Mouse (Mus musculus) E14TG2a.4 (cell line): ENCODE results near the gene Rapgef3.

Experiments
- H3K27me3 ChIP-seq: 2 replicates; pipeline ENCODE4 v1.6.1; 2014; ENCODE audit warnings: low read length, control low read depth; ENCODE audit not compliant: insufficient read depth
- H3K36me3 ChIP-seq: 2 replicates; pipeline ENCODE4 v1.6.1; 2014; ENCODE audit warnings: low read length, control low read depth; ENCODE audit not compliant: insufficient read depth
- H3K4me1 ChIP-seq: replicated peaks from 2 replicates; pipeline ENCODE4 v1.6.1; 2014; ENCODE audit warnings: low read depth, low read length, control low read depth
- H3K4me3 ChIP-seq: replicated peaks from 2 replicates; pipeline ENCODE4 v1.5.1; 2014; ENCODE audit warnings: mild to moderate bottlenecking, low read length
- H3K9me3 ChIP-seq: 2 replicates; pipeline ENCODE4 v1.6.1; 2014; ENCODE audit warnings: low read length, control low read depth
- CTCF ChIP-seq: conservative IDR thresholded peaks from 2 replicates; pipeline ENCODE4 v1.5.1; 2014; ENCODE audit warnings: low read length
- NANOG ChIP-seq: IDR thresholded peaks from 2 replicates; pipeline ENCODE4 v1.6.1; 2014; ENCODE audit warnings: borderline replicate concordance, low read length, mixed read lengths
- POU5F1 ChIP-seq: IDR thresholded peaks from 2 replicates; pipeline ENCODE4 v1.6.1; 2014; ENCODE audit warnings: low read length, borderline replicate concordance

The Rapgef3 gene

DNA sequence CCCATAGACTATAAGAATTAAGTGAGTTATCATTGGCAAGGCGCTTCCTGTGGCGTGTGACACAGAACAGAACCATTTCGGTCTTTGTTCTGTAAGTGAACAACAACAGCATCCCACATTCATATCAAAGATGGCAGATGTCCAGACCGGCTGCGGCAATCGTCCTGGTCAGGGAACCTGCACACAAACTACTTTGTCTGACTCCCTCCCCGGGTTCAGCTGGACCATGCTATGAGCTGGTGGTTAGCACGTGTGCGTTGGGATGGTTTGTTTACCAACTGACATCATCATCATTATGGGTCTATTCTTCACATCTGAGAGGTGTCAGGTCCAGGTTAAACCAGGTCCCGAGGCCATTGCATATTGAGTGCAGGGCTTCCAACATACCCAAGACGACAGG is 39.4 kb downstream of the Rapgef3 start:
- TF ChIP-seq CTCF (no peak), NANOG (no peak), POU5F1 (no peak)

DNA sequence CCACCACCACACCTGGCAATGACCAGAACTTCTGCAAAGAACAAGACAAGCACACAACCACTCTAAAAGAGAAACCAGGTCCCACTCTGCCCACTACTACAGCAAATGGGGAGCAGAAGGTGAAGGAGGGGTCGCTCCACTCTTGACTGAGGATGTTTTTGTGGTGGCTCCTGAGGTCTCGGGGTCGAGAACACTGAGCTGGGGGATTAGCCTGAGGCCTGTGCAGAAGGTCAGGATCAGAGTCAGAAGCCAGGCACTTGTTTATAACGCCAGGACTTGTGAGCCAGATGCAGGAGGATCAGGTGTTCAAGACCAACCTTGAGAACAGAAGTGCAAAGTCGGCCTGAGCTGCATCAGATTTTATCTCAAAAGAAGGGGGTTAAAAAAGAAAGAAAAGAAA is 40.3 kb downstream of the Rapgef3 start:
- Histone ChIP-seq H3K4me1 (no peaks in the 10 kb centered on the region), H3K27me3 (no peaks in the 10 kb centered on the region; the same call in 1 of the 2 replicates), H3K4me3 (no peak overlapping the region), H3K36me3 (no peaks in the 10 kb centered on the region), H3K9me3 (peaks cover 45% of the 10 kb centered on the region)
- TF ChIP-seq NANOG (no peak), CTCF (no peak), POU5F1 (no peak)

More for the DNA sequence above, 39.4 kb downstream of the Rapgef3 start:
- H3K4me3 ChIP-seq, result no peak overlapping the region
- H3K36me3 ChIP-seq, result no peaks in the 10 kb centered on the region
- no peaks in the 10 kb centered on the region; the same call in 1 of the 2 replicates for H3K27me3 ChIP-seq
- peaks cover 46% of the 10 kb centered on the region for H3K9me3 ChIP-seq
- H3K4me1 ChIP-seq, result no peaks in the 10 kb centered on the region

DNA sequence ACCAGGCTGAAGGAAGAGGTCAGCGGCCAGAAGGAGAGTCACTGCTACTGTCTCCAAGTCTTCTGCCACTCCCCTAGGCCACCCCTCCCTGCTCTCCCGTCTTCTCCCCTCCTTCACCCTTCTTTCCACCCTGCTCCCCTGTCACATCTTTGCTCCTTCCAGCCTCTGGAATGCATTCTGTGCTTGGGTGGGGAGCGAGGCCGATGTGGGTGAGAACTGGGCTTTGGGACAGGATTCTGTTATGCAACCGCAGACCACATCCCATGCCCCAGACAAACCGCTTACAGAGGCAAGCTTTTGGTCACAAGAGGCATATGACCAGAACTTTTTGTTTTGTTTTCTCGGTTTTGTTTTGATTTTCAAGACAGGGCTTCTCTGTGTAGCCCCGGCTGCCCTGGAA is 40.7 kb downstream of the Rapgef3 start:
- H3K9me3 ChIP-seq, result peaks cover 45% of the 10 kb centered on the region
- no peak for TF ChIP-seq CTCF
- no peak for TF ChIP-seq NANOG
- H3K36me3 ChIP-seq, result no peaks in the 10 kb centered on the region
- no peaks in the 10 kb centered on the region; the same call in 1 of the 2 replicates for H3K27me3 ChIP-seq
- no peaks in the 10 kb centered on the region for H3K4me1 ChIP-seq
- H3K4me3 ChIP-seq, result no peak overlapping the region

DNA sequence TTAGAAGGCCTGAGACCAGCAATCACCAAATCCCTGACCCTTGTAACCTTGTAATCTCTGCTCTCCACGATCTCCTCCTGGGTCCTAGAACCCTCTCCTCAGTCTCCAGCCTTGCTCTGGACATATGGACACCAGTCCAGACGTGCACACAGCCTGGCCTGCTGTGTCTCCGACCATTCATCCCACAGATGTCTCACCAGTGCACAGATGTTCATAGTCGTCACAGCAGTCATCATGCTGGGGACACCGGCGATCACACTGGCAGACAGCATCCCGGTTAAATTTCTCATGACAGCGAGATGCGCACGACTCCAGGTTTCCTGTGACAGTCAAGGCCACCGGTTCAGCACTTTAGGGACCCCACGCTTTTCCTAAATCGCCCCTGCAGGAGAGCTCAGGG is 41.5 kb downstream of the Rapgef3 start:
- no peaks in the 10 kb centered on the region for H3K36me3 ChIP-seq
- H3K4me3 ChIP-seq, result no peak overlapping the region
- peaks cover 37% of the 10 kb centered on the region for H3K9me3 ChIP-seq
- TF ChIP-seq NANOG (no peak), POU5F1 (no peak), CTCF (no peak)
- H3K4me1 ChIP-seq, result no peaks in the 10 kb centered on the region
- no peaks in the 10 kb centered on the region; the same call in 1 of the 2 replicates for H3K27me3 ChIP-seq

DNA sequence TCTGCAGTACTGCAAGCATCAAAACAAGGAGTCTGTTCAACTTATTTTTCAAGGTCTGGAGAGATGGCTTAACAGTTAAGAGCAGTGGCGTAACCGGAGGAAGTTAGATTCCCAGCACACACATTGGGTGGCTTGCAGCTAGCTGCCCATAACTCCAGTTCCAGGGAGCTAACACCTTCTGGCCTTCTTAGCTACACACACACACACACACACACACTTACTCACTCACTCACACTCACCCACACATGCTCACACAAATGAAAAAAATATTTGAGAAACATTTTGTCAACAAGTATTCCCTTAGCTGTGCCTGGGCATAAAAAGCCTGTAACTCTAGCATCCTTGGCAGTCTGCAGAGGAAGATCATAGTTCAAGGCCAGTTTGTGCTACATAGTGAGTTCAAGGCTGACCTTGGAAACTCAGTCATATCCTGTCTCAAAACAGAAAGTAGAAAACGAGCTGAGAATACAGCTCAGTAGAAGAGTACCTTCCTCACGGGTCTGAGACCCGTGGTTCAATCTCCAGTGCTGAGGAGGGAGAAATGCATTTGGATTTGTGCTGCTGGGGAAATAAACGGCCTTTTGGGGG is 42.5 kb downstream of the Rapgef3 start:
- no peak overlapping the region for H3K4me3 ChIP-seq
- peaks cover 27% of the 10 kb centered on the region for H3K9me3 ChIP-seq
- TF ChIP-seq CTCF, result no peak
- TF ChIP-seq POU5F1, result no peak
- TF ChIP-seq NANOG, result no peak
- H3K4me1 ChIP-seq, result no peaks in the 10 kb centered on the region
- H3K36me3 ChIP-seq, result no peaks in the 10 kb centered on the region
- H3K27me3 ChIP-seq, result no peaks in the 10 kb centered on the region; the same call in 1 of the 2 replicates

DNA sequence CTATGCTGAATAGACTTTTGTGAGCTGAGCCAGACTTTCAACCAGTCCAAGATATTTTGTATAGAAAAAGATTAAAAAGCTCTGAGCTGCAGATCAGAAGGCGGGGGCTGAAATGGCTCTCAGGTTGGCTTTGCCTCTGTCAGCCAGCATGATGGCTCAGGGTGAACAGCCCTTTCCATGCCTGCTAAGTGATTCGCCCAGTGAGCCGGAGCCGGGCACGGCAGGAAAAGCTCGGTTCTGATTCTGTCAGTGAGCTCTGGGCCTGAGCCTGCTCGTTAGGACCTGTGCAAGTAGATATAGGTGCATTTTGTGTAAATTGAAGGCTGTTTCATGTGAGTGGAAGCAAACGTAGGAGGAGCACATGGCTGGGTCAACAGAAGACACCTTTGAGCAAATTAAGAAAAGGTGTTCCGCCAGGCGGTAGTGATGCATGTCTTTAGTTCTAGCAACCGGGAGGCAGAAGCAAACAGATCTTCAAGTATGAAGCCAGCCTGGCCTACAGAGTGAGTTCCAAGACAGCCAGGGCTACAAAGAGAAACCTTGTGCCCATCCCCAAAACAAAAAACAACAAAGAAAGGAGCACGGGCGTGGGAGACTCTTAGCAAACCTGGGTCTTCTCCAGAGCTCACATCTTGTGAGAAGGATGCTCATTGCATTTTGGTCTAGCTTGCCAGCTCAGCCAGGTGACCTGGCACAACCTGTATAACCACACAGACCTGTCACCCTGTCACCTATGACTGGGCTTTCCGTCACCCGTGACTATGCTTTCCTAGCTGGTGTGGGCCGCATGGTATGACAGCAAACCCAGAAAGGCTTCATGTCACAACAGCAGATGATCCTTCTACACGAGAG is 43.2 kb downstream of the Rapgef3 start:
- no peaks in the 10 kb centered on the region for H3K36me3 ChIP-seq
- no peaks in the 10 kb centered on the region; the same call in 1 of the 2 replicates for H3K27me3 ChIP-seq
- H3K4me1 ChIP-seq, result peaks cover 4% of the 10 kb centered on the region; the same call in 1 of the 2 replicates
- peaks cover 20% of the 10 kb centered on the region for H3K9me3 ChIP-seq
- no peak overlapping the region for H3K4me3 ChIP-seq
- TF ChIP-seq POU5F1 (no peak), NANOG (no peak), CTCF (no peak)

DNA sequence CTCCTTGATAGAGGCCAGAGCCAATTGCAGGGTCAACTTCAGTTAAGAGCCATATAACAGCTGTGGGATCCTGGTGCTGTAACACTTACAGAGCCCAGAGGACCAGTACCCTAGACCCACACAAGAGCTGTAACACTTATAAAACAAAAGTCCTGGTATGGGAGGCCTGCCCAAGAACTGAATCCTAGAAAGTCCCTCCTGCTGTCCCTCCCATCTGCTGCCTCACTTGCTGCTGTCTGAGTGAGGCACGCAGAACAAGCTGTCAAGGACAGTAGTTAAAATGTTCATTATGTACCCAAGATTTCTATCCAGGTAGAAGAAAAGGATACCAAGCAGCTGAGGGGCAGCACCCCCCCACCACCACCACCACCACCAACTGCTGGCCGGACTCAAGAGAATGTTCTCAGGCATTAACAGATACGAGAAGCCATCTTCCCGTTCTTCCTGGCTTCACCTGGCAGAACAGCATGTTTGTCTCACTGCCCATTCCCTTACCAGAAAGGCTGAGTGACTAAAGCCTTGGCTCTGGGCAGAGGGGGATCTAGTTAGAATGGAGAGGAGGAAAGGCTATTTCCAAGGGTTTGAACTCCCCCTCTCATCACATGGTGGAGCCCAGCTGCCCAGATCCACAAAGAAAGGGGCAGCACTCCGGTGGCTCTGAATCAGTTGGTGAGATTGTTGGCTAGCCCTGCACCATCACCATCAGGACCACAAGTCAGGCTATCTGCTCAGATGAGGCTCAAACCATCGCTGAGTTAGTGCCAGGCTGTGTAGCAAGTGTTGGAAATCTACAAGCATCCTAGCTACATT is 44.0 kb downstream of the Rapgef3 start:
- peaks cover 18% of the 10 kb centered on the region for H3K9me3 ChIP-seq
- no peaks in the 10 kb centered on the region for H3K36me3 ChIP-seq
- no peak overlapping the region for H3K4me3 ChIP-seq
- no peak for TF ChIP-seq POU5F1
- TF ChIP-seq NANOG, result no peak
- no peak for TF ChIP-seq CTCF
- H3K27me3 ChIP-seq, result peaks cover 5% of the 10 kb centered on the region
- peaks cover 5% of the 10 kb centered on the region; the same call in 1 of the 2 replicates for H3K4me1 ChIP-seq

DNA sequence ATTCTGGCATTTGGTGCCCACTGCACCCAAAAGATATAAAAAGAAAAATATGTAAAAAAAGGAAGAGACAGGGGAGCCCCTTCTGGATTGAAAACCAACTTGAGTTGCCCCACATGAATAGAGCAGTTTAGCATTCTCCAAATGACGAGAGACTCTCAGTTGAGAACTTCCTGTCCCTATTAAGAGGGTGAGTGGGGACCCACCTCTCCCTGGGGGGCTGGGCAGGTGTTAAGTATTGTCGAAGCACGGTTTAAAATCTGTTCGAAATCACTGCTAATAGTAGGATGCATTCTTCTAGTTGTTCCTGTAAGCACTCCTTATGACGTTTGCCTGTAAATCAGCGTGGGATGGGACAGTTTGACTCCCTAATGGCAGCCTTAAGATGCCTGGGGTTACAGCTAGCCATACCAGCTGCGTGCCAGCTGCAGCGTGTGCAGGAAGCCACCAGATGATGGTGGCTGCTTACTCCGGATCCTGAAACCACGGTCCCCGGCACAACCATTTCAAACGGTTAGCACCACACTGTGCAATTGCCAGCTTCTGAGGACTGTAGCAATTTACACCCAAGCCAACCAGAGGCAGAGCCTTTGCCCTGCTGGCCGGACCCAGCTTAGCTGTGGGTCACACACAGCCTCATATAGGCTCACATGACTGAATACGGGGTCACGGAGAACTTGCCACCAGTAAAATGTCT is 46.6 kb downstream of the Rapgef3 start:
- Histone ChIP-seq H3K4me1 (peaks cover 5% of the 10 kb centered on the region; the same call in 1 of the 2 replicates), H3K36me3 (no peaks in the 10 kb centered on the region), H3K4me3 (no peak overlapping the region), H3K9me3 (peaks cover 12% of the 10 kb centered on the region), H3K27me3 (peaks cover 6% of the 10 kb centered on the region)
- TF ChIP-seq POU5F1 (no peak), NANOG (no peak), CTCF (no peak)
